Mouse (Mus musculus) lung, adult 2 months (tissue): ENCODE results near the gene Rab11fip4.

ENCODE experiments used
- CTCF ChIP-seq: fragments of 200-500 bp; IDR thresholded peaks from 2 replicates; pipeline ENCODE4 v1.5.1; 2011; ENCODE audit warnings: mild to moderate bottlenecking, low read length, control low read depth; ENCODE audit not compliant: insufficient read depth
- POLR2A ChIP-seq: fragments of 200-500 bp; IDR thresholded peaks from 2 replicates; pipeline ENCODE4 v1.6.1; 2011; ENCODE audit warnings: low read depth, mild to moderate bottlenecking, control low read depth, low read length, borderline replicate concordance; ENCODE audit errors: extremely low read depth

DNA sequence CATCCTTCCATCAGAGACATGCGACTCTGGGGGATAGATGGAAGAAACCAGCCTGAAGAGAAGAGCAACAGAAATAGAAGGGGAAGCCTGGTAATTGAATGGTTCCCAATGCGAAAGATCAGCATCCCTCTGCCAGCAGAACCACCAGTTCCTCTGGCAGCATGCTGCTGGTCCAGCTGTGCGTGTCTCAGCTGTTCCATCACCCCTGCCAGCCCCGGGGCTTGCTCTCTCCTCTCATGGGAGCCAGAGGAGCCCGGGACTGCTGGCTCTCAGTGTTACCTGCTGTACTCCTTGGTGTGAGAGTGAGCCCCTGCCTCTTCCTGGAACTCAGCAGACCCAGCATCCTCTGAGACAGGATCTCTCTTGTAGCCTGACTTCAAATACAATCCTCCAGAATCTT, 24.9 kb downstream of the Rab11fip4 start:
- TF ChIP-seq POLR2A (no peak), CTCF (no peak)
